Mouse (Mus musculus) E14TG2a.4 (cell line): ENCODE data around the gene Tns3.

ENCODE experiments used
- CTCF ChIP-seq: conservative IDR thresholded peaks from 2 replicates; pipeline ENCODE4 v1.5.1; 2014; ENCODE audit warnings: low read length
- NANOG ChIP-seq: IDR thresholded peaks from 2 replicates; pipeline ENCODE4 v1.6.1; 2014; ENCODE audit warnings: borderline replicate concordance, low read length, mixed read lengths

DNA sequence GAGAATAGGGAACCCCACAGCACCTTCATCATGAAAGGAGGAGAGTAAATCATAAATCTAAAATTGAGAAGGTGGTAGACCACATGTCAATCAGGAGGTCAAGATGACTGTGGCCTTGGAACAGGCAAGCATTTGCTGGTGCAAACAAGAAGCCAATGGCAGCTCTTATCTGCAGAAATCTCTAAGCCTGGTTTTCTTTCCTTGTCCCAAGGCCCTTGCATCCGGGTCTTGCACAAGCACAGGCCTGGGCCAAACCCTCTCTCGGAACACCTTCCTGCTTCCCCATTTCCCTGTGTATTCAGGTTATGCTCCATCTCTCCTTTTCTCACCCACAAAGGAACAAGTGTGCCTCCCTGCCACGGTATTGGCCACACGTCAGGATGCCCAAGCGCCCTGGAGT lies 35.0 kb downstream of the Tns3 start:
- TF ChIP-seq CTCF = no peak
- TF ChIP-seq NANOG = no peak
